Mouse (Mus musculus): ENCODE results near the gene 1700102P08Rik. TPM values are rescaled to one million over a fixed set of nuclear protein-coding genes. Genes with fewer than 3 reads are reported as not detected.

The 1700102P08Rik gene
- polyA plus RNA-seq (2014; fragmentation: Illumina TruSeq; extraction: RNeasy Lipid Tissue Mini Kit (QIAGEN cat#74804); ENCODE audit: low read depth, low replicate concordance), result 278 TPM

GRCm38 (mm10) chr9:108392676-108393075, at the start of gene 1700102P08Rik:
Gene 1700102P08Rik (plus strand): TSS chr9:108392805.

DNA sequence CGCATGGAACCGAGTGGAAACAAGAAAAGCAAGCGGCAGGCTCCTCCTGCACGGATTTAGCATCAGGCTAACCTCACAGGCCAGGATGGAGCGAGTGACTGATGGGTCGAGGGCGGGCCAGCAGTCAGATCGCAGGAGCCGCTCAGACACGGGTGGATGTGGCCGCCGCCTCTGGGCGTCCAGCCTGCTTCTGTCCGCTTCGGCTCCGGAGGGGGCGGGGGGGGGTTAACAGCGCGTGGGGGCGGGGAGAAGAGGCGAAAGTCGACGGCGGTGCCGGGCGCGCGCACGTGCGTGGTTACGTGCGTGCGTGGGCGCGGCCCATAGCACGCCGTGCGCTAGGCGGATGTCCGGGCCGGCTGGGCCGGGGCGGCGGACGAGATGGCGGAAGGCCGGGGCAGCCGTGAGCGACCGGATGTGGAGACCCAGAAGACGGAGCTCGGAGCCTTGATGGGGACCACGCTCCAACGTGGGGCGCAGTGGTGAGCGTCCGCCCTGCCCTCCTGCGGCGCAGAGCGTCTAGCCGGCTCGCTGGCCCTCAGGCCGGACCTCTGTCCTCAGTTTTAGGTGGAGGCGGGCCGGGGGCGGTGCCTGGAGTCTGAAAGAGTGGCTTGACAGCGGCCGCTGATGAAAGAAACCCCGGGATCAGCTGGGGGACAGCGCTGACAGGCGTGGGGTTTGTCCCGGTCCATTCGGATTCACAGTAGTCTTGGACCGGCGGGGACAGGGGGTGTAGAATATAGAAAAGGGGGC, 44.9 kb upstream of the 1700102P08Rik start, which contains the start of gene Usp4:
Gene Usp4 (plus strand): TSS at position 314 of the 750 bp plus-strand sequence.

DNA sequence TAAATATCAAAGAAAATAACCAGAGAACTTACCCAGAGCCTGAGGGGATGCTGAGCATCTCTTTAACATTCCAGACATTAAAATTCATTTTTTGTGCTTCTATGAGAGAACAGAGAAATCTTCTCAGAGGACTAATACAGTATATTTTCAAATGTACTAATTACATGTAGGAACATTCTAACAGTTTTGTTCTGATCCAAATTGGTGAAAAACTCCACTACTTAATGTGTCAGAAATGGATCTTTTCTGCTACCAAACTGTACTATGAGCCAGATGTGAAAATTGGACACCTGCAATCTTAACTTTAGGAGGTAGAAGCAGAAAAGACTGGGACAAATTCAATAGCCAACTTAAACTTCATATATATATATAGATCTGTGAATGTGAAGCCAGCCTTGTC, 35.8 kb downstream of the 1700102P08Rik start, which contains the start of gene Ccdc36:
Gene Ccdc36 (minus strand): TSS at position 101 of the 400 bp plus-strand sequence.

GRCm38 (mm10) chr9:108436182-108436581, 43.6 kb downstream of the 1700102P08Rik start, which contains the start of gene BC048562:
Gene BC048562 (plus strand): TSS chr9:108436482.

Other genes starting within 250 kb of the 1700102P08Rik start
- gene Bsn, start 202.4 kb upstream of the 1700102P08Rik start, polyA plus RNA-seq (2014; fragmentation: Illumina TruSeq; extraction: RNeasy Lipid Tissue Mini Kit (QIAGEN cat#74804); ENCODE audit: low read depth, low replicate concordance), result 0.27 TPM
- gene Dag1, start 128.8 kb upstream of the 1700102P08Rik start, polyA plus RNA-seq (2014; fragmentation: Illumina TruSeq; extraction: RNeasy Lipid Tissue Mini Kit (QIAGEN cat#74804); ENCODE audit: low read depth, low replicate concordance), result 10.4 TPM
- gene Nicn1, start 102.4 kb upstream of the 1700102P08Rik start, polyA plus RNA-seq (2014; fragmentation: Illumina TruSeq; extraction: RNeasy Lipid Tissue Mini Kit (QIAGEN cat#74804); ENCODE audit: low read depth, low replicate concordance), result 24.1 TPM
- 1.4 TPM for gene Amt, start 96.0 kb upstream of the 1700102P08Rik start, polyA plus RNA-seq (2014; fragmentation: Illumina TruSeq; extraction: RNeasy Lipid Tissue Mini Kit (QIAGEN cat#74804); ENCODE audit: low read depth, low replicate concordance)
- 114 TPM for gene Rhoa, start 86.7 kb upstream of the 1700102P08Rik start, polyA plus RNA-seq (2014; fragmentation: Illumina TruSeq; extraction: RNeasy Lipid Tissue Mini Kit (QIAGEN cat#74804); ENCODE audit: low read depth, low replicate concordance)
- 17.0 TPM for gene Tcta, start 86.6 kb upstream of the 1700102P08Rik start, polyA plus RNA-seq (2014; fragmentation: Illumina TruSeq; extraction: RNeasy Lipid Tissue Mini Kit (QIAGEN cat#74804); ENCODE audit: low read depth, low replicate concordance)
- 1.8 TPM for gene Gpx1, start 53.9 kb upstream of the 1700102P08Rik start, polyA plus RNA-seq (2014; fragmentation: Illumina TruSeq; extraction: RNeasy Lipid Tissue Mini Kit (QIAGEN cat#74804); ENCODE audit: low read depth, low replicate concordance)
- 93.9 TPM for gene Usp4, start 45.0 kb upstream of the 1700102P08Rik start, polyA plus RNA-seq (2014; fragmentation: Illumina TruSeq; extraction: RNeasy Lipid Tissue Mini Kit (QIAGEN cat#74804); ENCODE audit: low read depth, low replicate concordance)
- 8.6 TPM for gene Ccdc36, start 35.7 kb downstream of the 1700102P08Rik start, polyA plus RNA-seq (2014; fragmentation: Illumina TruSeq; extraction: RNeasy Lipid Tissue Mini Kit (QIAGEN cat#74804); ENCODE audit: low read depth, low replicate concordance)
- gene BC048562, start 43.7 kb downstream of the 1700102P08Rik start, polyA plus RNA-seq (2014; fragmentation: Illumina TruSeq; extraction: RNeasy Lipid Tissue Mini Kit (QIAGEN cat#74804); ENCODE audit: low read depth, low replicate concordance), result 10.4 TPM
- 3.0 TPM for gene Ccdc71, start 67.7 kb downstream of the 1700102P08Rik start, polyA plus RNA-seq (2014; fragmentation: Illumina TruSeq; extraction: RNeasy Lipid Tissue Mini Kit (QIAGEN cat#74804); ENCODE audit: low read depth, low replicate concordance)
- gene Klhdc8b, start 68.8 kb downstream of the 1700102P08Rik start, polyA plus RNA-seq (2014; fragmentation: Illumina TruSeq; extraction: RNeasy Lipid Tissue Mini Kit (QIAGEN cat#74804); ENCODE audit: low read depth, low replicate concordance), result 1.3 TPM
- gene Lamb2, start 86.9 kb downstream of the 1700102P08Rik start, polyA plus RNA-seq (2014; fragmentation: Illumina TruSeq; extraction: RNeasy Lipid Tissue Mini Kit (QIAGEN cat#74804); ENCODE audit: low read depth, low replicate concordance), result 2.0 TPM
- gene Usp19, start 97.8 kb downstream of the 1700102P08Rik start, polyA plus RNA-seq (2014; fragmentation: Illumina TruSeq; extraction: RNeasy Lipid Tissue Mini Kit (QIAGEN cat#74804); ENCODE audit: low read depth, low replicate concordance), result 14.4 TPM
- gene Qars, start 114.9 kb downstream of the 1700102P08Rik start, polyA plus RNA-seq (2014; fragmentation: Illumina TruSeq; extraction: RNeasy Lipid Tissue Mini Kit (QIAGEN cat#74804); ENCODE audit: low read depth, low replicate concordance), result 74.8 TPM
- 151 TPM for gene Qrich1, start 124.0 kb downstream of the 1700102P08Rik start, polyA plus RNA-seq (2014; fragmentation: Illumina TruSeq; extraction: RNeasy Lipid Tissue Mini Kit (QIAGEN cat#74804); ENCODE audit: low read depth, low replicate concordance)
- 69.5 TPM for gene Impdh2, start 167.5 kb downstream of the 1700102P08Rik start, polyA plus RNA-seq (2014; fragmentation: Illumina TruSeq; extraction: RNeasy Lipid Tissue Mini Kit (QIAGEN cat#74804); ENCODE audit: low read depth, low replicate concordance)
- 28.8 TPM for gene Ndufaf3, start 174.6 kb downstream of the 1700102P08Rik start, polyA plus RNA-seq (2014; fragmentation: Illumina TruSeq; extraction: RNeasy Lipid Tissue Mini Kit (QIAGEN cat#74804); ENCODE audit: low read depth, low replicate concordance)
- 5.2 TPM for gene Dalrd3, start 177.1 kb downstream of the 1700102P08Rik start, polyA plus RNA-seq (2014; fragmentation: Illumina TruSeq; extraction: RNeasy Lipid Tissue Mini Kit (QIAGEN cat#74804); ENCODE audit: low read depth, low replicate concordance)
- 0.83 TPM for gene Wdr6, start 185.9 kb downstream of the 1700102P08Rik start, polyA plus RNA-seq (2014; fragmentation: Illumina TruSeq; extraction: RNeasy Lipid Tissue Mini Kit (QIAGEN cat#74804); ENCODE audit: low read depth, low replicate concordance)
- 0.14 TPM for gene P4htm, start 204.9 kb downstream of the 1700102P08Rik start, polyA plus RNA-seq (2014; fragmentation: Illumina TruSeq; extraction: RNeasy Lipid Tissue Mini Kit (QIAGEN cat#74804); ENCODE audit: low read depth, low replicate concordance)